Mouse (Mus musculus): ENCODE measurements around the gene Prpf6.

DNA sequence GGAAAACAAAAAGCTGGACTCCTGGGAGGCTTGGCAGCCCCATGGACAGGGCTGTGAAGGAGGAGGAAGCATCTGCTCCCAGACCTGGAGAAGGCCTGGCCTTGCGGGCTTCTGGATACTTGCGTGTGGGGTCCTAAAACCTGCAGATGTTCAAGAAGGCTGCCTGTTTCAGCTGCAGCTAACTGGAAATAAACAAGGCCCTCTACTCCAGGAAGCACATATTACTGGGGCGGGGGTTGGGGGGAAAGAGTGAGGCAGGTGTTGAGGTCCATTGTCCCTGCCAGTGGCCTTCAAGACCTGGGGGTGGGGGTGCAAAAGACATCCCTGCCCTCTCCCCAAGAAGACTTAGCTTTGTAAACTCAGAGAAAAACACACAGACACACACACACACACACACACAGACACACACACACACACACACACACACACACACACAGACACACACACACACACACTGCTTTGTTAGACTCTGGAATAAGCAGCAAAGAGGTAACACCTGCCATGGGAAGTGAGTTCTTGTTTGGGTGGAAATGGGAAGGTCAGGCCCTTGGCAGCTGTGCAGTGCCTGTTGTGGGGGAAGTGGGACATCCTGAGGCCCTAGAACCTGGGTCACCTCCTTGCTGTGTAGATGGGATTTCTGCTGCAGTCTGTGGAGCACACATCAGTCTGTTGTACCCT lies 71.1 kb downstream of the Prpf6 start:
- TF ChIP-seq GATA1 (IDR thresholded peaks at IDR 0.05; ENCODE audit: borderline replicate concordance, low read length) (no peak), FLI1 (IDR thresholded peaks at IDR 0.05; ENCODE audit: low read length) (no peak)

All from megakaryocyte, embryonic 14.5 days (primary cell).